Mouse (Mus musculus) right cerebral cortex, postnatal 36 days (tissue): ENCODE results near the gene Napsa.
A peak's percentile ranks its signal among the peaks of the same experiment; 100 is the strongest.

ENCODE experiments used
- DNase-seq, 2 experiments: peaks; one replicate each; pipeline ENCODE4 v3.0.0; 2022; ENCODE audit warnings: low spot score in 2 of 2, mixed read lengths in 1 of 2

Gene Napsa

DNA sequence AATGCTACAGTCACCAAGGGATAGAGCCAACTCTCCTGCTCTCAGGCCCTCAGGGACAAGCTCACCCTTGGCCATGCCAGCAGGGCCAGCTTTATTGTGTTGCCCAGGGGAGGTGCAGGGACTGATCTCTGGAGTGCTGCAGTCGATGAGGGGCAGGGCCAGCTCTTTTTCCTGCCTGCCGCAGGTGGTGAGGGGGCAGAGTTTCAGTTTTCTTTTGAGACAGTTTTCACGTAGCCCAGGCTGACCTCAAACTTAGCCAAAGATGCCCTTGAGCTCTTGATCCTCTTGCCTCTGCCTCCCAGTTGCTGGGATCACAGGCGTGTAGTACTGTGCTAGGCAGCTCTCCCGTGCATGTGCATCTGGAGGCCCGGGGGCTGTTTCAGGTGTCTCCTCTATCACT lies 1.2 kb upstream of the Napsa start:
- DNase-seq: no peak

DNA sequence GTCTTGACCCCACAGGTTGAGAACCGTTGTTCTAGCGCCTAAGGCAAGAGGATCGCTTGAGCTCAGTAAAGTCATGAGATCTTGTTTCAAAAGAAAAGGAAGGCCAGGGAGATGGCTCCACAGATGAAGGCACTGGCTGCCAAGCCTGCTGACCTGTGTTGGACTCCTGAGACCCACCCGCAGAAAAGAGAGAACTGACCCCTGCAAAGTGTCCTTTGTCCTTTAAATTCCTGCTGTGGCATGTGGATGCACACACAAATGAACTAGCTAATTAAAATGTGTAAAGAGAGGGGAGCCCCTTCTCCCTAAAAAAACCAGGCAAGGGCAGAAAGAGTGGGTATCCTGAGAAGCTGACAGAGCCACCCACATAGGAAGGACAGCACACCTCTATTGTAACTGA lies 369 bp upstream of the Napsa start:
- DNase-seq: no peak

- no peak for DNase-seq
Observed at GRCm38 (mm10) chr7:44572956-44573484, 840 bp downstream of the Napsa start.

- no peak for DNase-seq
Observed at GRCm38 (mm10) chr7:44576333-44576844, 4.2 kb downstream of the Napsa start.

- no peak for DNase-seq
Observed at GRCm38 (mm10) chr7:44581637-44582036, 9.5 kb downstream of the Napsa start.

DNA sequence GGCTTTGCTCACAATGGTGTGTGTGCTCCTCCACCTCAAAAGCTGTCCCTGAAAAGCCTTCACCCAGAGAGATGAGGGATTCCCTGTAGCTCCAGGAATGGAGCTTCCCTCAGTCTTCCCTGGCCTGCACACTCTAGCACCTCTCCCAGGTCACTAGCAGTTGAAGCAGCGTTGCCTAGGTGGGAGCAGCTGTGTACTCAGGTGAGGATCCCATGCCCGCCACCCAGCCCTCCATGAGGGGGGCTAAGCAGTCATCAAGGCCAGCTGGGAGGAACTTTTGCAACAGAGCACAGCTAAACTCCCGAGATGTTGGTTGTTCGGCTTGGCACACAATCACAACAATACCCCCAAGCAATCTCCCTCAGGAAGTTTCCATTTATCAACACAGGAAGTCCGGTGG lies 10.5 kb downstream of the Napsa start:
- DNase-seq: no peak

GRCm38 (mm10) chr7:44583146-44583545 lies 11.0 kb downstream of the Napsa start:
- DNase-seq: no peak

GRCm38 (mm10) chr7:44584265-44584804 lies 12.2 kb downstream of the Napsa start:
- no peak for DNase-seq

DNA sequence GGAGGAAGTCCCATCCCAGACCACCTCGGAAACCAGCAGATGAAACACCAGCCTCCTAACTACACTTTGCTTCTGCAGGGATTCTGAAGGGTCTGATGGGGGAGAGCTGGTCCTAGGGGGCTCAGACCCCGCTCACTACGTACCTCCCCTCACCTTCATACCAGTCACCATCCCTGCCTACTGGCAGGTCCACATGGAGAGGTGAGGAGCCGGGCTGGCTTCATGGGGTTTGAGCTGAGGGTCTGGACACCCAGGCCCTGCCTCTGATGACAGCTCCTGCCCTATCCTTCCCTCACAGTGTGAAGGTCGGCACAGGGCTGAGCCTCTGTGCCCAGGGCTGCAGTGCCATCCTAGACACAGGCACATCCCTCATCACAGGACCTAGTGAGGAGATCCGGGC lies 12.7 kb downstream of the Napsa start:
- DNase-seq: no peak

DNA sequence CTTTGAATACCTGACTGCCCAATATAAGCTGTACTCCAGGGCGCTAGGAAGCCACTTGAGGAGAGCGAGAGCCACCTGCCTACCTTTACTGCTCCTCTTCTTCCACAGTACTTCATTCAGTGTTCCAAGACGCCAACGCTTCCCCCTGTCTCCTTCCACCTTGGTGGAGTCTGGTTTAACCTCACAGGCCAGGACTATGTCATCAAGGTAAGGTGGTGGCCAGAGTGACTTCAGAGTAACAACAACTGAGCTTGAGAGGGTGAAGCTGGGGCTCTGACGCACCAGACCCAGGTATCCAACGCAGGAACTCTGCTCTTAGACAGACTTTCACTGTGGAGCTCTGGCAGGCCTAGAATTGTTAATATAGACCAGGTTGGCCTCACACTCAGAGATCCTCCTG lies 13.4 kb downstream of the Napsa start:
- no peak for DNase-seq

DNA sequence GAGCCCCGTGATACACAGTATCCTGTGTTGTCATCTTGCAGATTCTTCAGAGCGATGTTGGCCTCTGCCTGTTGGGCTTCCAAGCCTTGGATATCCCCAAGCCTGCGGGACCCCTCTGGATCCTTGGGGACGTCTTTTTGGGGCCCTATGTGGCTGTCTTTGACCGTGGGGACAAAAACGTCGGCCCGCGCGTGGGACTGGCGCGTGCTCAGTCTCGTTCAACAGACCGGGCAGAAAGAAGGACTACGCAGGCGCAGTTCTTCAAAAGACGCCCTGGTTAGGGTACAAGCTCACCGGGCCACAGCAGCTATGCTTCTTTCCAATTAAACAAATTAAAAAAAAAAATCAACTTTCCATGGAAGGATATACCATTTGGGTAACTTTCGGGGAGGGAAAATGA lies 14.3 kb downstream of the Napsa start:
- DNase-seq: no peak

DNA sequence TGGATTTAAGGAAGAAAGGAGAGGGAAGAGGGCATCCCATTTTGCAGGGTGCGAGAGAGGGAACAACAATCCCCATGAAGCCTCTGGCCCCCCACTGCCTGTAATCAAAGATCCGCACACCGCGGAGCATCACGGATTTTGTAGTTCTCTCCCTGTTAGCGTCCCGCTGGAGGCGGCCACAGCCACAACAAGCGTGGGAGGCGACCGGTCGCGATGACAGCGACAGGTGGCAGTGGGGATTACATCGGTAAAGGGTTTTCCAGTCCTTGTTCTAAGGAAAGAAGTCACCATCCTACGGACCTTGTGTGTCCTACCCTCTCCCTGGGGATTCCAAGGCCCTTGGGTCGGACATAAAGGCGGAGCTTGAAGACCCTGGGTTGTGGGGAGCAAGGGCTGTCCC lies 14.8 kb downstream of the Napsa start:
- peak; percentile 78 to 82 for DNase-seq

GRCm38 (mm10) chr7:44587676-44588075 lies 15.5 kb downstream of the Napsa start:
- DNase-seq: no peak

DNA sequence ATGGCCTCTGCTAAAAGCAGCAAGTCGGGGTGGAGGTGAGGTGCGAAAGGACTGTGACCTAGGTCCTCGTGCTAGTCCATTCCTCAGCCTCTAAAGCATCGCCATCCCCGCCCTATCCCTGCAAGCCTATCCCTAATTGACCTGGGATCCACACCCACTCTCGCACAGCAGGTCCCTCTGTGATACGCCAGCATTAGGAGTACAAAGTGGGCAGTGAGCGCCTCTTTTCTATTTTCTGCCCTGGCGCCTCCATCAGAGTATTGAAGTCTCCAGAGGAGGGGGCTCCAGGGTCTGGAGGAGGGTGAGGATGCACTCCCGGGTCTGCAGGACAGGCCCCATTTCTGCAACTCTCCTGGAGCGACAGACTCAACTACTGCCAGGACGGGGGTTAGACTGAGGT lies 16.2 kb downstream of the Napsa start:
- DNase-seq: no peak

- DNase-seq: peak in 1 of 2 experiments; percentile 78
Observed at GRCm38 (mm10) chr7:44589149-44589548, 17.0 kb downstream of the Napsa start.

DNA sequence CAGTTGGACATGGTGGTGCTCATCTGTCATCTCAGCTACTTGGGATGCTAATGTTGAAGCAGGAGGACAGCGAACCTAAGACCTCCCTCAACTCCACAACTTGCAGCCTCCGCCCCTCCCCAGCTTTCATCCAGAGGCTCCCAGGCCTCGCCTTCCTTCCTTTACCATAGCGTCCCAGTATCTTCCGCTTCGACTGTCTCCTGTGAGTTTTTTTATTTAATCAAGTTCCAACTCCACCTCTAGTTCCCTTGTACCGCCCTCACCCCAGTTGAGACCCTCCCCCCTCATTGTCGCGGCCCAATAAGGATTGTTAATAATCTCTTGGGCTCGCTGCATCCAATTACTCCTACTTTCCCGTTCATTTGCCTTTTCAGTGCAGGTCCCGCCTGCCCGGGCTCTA lies 17.8 kb downstream of the Napsa start:
- DNase-seq: no peak

DNA sequence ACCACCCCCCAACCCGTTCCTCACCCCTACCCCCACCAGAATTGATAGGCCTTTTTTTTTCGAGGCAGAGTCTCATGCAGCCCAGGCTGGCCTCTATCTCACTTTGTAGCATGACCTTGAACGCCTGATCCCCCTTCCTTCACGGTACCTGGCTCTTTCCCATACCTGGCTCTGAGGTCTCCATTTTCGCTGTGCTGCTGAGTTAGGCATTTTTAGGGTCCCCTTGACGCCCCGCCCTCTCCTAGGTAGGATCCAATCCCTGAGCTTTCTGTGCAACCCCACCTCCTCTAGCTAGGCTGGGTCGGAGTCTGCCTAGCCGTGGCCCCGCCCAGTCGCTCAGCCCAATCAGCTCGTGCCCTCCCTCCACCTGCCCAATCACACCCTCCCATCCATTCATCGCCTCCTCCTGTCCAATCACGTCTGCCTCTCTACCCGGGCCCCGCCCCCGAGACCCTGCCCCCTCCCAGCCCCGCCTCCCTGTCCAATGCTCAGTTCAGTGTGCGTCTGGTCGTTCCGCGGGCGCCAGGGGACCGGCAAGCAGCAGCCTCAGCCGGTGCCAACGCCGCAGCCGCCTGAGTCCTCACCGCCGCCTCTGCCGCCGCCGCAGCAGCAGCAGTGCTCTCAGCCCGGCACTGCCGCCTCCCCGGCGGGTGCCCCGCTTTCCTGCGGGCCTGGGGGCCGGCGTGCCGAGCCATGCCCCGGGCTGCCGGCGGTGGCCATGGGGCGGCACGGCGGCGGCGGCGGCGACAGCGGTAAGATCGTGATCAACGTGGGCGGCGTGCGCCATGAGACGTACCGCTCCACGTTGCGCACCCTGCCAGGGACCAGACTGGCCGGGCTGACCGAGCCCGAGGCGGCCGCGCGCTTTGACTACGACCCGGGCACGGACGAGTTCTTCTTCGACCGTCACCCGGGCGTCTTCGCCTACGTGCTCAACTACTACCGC lies 18.5 kb downstream of the Napsa start, which contains the start of gene Kcnc3:
Kcnc3 (plus strand) TSS at position 263 of the 946 bp plus-strand sequence.
- peak; percentile 95 to 96 for DNase-seq

DNA sequence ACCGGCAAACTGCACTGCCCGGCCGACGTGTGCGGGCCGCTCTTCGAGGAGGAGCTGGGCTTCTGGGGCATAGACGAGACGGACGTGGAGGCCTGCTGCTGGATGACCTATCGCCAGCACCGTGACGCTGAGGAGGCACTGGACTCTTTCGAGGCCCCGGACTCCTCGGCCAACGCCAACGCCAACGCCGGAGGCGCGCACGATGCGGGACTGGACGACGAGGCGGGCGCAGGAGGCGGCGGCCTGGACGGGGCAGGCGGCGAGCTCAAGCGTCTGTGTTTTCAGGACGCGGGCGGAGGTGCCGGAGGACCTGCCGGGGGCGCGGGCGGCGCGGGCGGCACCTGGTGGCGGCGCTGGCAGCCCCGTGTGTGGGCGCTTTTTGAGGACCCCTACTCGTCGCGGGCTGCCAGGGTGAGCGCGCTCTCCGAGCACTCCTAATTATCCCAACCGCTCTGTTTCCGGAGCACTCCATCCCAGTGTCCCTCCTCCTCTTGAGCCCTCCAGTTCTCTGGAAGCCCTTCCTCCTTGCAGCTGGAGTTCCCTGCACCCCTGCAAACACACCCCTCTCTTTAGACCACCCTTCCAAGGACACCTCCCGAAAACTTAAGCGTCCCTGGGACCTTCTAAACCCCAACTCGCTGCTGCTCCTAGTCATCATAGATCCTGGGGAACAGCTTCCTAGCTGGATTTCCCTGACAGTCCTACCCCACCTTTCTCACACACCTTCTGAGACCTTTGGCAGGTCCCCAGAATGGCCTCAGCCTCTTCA lies 19.4 kb downstream of the Napsa start:
- no peak for DNase-seq

GRCm38 (mm10) chr7:44593051-44593450 lies 20.9 kb downstream of the Napsa start:
- no peak for DNase-seq

- DNase-seq: peak; percentile 81 to 83
Observed at GRCm38 (mm10) chr7:44593775-44594174, 21.6 kb downstream of the Napsa start.

GRCm38 (mm10) chr7:44594291-44594690 lies 22.1 kb downstream of the Napsa start:
- no peak for DNase-seq

- no peak for DNase-seq
Observed at GRCm38 (mm10) chr7:44595131-44595561, 23.0 kb downstream of the Napsa start.
